Mouse (Mus musculus) liver, adult 2 months (tissue): Measurements from ENCODE around the gene Soga1.

ENCODE experiments used
- CTCF ChIP-seq: fragments of 200-500 bp; IDR thresholded peaks from 2 replicates; pipeline ENCODE4 v1.5.1; 2011; ENCODE audit warnings: low read depth, low read length, control low read depth
- POLR2A ChIP-seq: fragments of 200-500 bp; IDR thresholded peaks from 2 replicates; pipeline ENCODE4 v1.6.1; 2011; ENCODE audit warnings: low read length, control low read depth; ENCODE audit not compliant: insufficient read depth; ENCODE audit errors: extremely low read depth

DNA sequence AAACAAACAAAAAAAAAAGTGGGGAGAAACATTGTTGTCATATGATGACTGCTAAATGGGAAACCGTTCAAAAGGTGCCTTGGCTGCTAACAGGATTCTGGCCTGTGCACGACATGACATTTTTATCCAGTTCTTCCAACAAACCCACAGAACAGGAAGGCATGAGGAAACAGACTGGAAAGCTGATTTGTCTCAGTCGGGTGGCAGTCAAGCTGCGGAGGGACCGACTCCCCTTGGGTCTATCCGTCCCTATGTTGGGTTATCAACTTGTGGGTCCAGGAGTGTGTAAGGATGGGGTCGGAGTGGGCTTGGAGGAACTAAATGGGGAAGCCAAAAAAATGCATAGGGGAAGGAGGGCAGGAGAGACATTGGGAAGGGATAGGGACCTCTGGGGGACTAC is 37.6 kb downstream of the Soga1 start:
- TF ChIP-seq POLR2A (no peak), CTCF (no peak)
